Mouse (Mus musculus) hindbrain, embryonic 15.5 days (tissue): ENCODE data around the gene Ppdpf. TPM values are rescaled to one million over a fixed set of nuclear protein-coding genes. Genes with fewer than 3 reads are reported as not detected.

Experiments used
- ATAC-seq: fragments of 200-750 bp; cut with Nextera tagmentation; 2 replicates; pipeline ENCODE4 v1.8.0; 2017; ENCODE audit warnings: low read depth, moderate number of reproducible peaks, moderate TSS enrichment; ENCODE audit not compliant: low FRiP score
- H3K27ac ChIP-seq: fragments of 300-500 bp; sonication (generic); replicated peaks from 2 replicates; pipeline ENCODE4 v1.5.1; 2015; ENCODE audit warnings: mild to moderate bottlenecking, inconsistent platforms
- H3K27me3 ChIP-seq: fragments of 300-500 bp; sonication (generic); 2 replicates; pipeline ENCODE4 v1.6.1; 2015; ENCODE audit warnings: control low read depth, inconsistent platforms
- H3K36me3 ChIP-seq: fragments of 300-500 bp; sonication (generic); 2 replicates; pipeline ENCODE4 v1.6.1; 2015; ENCODE audit warnings: control low read depth, inconsistent platforms
- H3K4me1 ChIP-seq: fragments of 300-500 bp; sonication (generic); replicated peaks from 2 replicates; pipeline ENCODE4 v1.6.1; 2015; ENCODE audit warnings: control low read depth, inconsistent platforms
- H3K4me2 ChIP-seq: fragments of 300-500 bp; sonication (generic); 2 replicates; pipeline ENCODE4 v1.6.1; 2015; ENCODE audit warnings: moderate library complexity, mild to moderate bottlenecking, inconsistent platforms
- H3K4me3 ChIP-seq: fragments of 300-500 bp; sonication (generic); 2 replicates; pipeline ENCODE4 v1.5.1; 2015; ENCODE audit warnings: mild to moderate bottlenecking, inconsistent platforms
- H3K9ac ChIP-seq: fragments of 300-500 bp; sonication (generic); 2 replicates; pipeline ENCODE4 v1.6.1; 2015; ENCODE audit warnings: inconsistent platforms
- H3K9me3 ChIP-seq: fragments of 300-500 bp; sonication (generic); 2 replicates; pipeline ENCODE4 v1.6.1; 2016; ENCODE audit warnings: control low read depth, inconsistent platforms
- whole genome bisulfite sequencing: fragments of 180-500 bp; shearing (Covaris S2); methylation state at CpG from one replicate; pipeline ENCODE4 v1.1.7; 2015; 5-methylcytosine and 5-hydroxymethylcytosine counted together
- polyA plus RNA-seq: library from polyadenylated mRNA; unstranded; fragments of >200 nt; fragmentation: Nextera tagmentation; extraction: Ambion mirVana; gene quantifications from 2 replicates; pipeline ENCODE4 v1.2.1, GENCODE M21; 2015

The Ppdpf gene
- polyA plus RNA-seq, 1 experiment from 2014 or later = 410 TPM

- no peak within 1 kb of the TSS for H3K4me3 ChIP-seq
- H3K27ac ChIP-seq = no peak within 1 kb of the TSS
- no peak for ATAC-seq
- H3K4me2 ChIP-seq = no peak within 1 kb of the TSS
- no peaks in the 10 kb centered on the region for H3K36me3 ChIP-seq
- H3K9me3 ChIP-seq = no peaks in the 10 kb centered on the region
- 85% methylated on average over 3 of the region's 3 CpGs for whole genome bisulfite sequencing
- H3K27me3 ChIP-seq = no peaks in the 10 kb centered on the region
- no peak within 1 kb of the TSS for H3K9ac ChIP-seq
- no peaks in the 10 kb centered on the region for H3K4me1 ChIP-seq
Observed at GRCm38 (mm10) chr2:181202422-181202821, 15.4 kb downstream of the Ppdpf start, which contains the start of gene Ptk6. TSS of gene Ptk6 (minus strand) at chr2:181202789.

- H3K4me3 ChIP-seq = no peak overlapping the region
- H3K36me3 ChIP-seq = no peaks in the 10 kb centered on the region
- no peaks in the 10 kb centered on the region for H3K4me1 ChIP-seq
- 73% methylated on average over 6 of the region's 6 CpGs for WGBS
- no peaks in the 10 kb centered on the region for H3K9me3 ChIP-seq
- H3K9ac ChIP-seq = no peak overlapping the region
- no peak overlapping the region for H3K27ac ChIP-seq
- ATAC-seq = no peak
- no peak overlapping the region for H3K4me2 ChIP-seq
- no peaks in the 10 kb centered on the region for H3K27me3 ChIP-seq
Observed at GRCm38 (mm10) chr2:181202886-181203285, 15.8 kb downstream of the Ppdpf start.

- no peaks in the 10 kb centered on the region for H3K9me3 ChIP-seq
- no peak for ATAC-seq
- H3K27me3 ChIP-seq = 0 out of 2 replicates have a peak, but pooled peaks cover 3% of the 10 kb centered on the region
- WGBS = 93% methylated on average over 5 of the region's 5 CpGs
- no peak overlapping the region for H3K4me3 ChIP-seq
- no peaks in the 10 kb centered on the region for H3K4me1 ChIP-seq
- no peak overlapping the region for H3K9ac ChIP-seq
- no peaks in the 10 kb centered on the region for H3K36me3 ChIP-seq
- no peak overlapping the region for H3K27ac ChIP-seq
- no peak overlapping the region for H3K4me2 ChIP-seq
Observed at GRCm38 (mm10) chr2:181205678-181206077, 18.6 kb downstream of the Ppdpf start.

- Histone ChIP-seq H3K4me1 (no peaks in the 10 kb centered on the region), H3K9me3 (no peaks in the 10 kb centered on the region), H3K27me3 (peaks cover 4% of the 10 kb centered on the region; the same call in 1 of the 2 replicates), H3K27ac (no peak overlapping the region), H3K36me3 (no peaks in the 10 kb centered on the region), H3K9ac (no peak overlapping the region), H3K4me2 (no peak overlapping the region), H3K4me3 (no peak overlapping the region)
- no peak for ATAC-seq
- WGBS = 86% methylated on average over 9 of the region's 9 CpGs
Observed at GRCm38 (mm10) chr2:181206118-181206517, 19.1 kb downstream of the Ppdpf start.

GRCm38 (mm10) chr2:181212389-181213020 is 25.5 kb downstream of the Ppdpf start:
- no peaks in the 10 kb centered on the region for H3K36me3 ChIP-seq
- H3K9me3 ChIP-seq = no peaks in the 10 kb centered on the region
- peak overlapping the region; percentile 29 for H3K4me3 ChIP-seq
- peak overlapping the region; percentile 20; the same call in 1 of the 2 replicates for H3K9ac ChIP-seq
- ATAC-seq = no peak
- H3K4me2 ChIP-seq = peak overlapping the region; percentile 53
- peaks cover 36% of the 10 kb centered on the region for H3K27me3 ChIP-seq
- WGBS = 2% methylated on average over 34 of the region's 34 CpGs
- no peak overlapping the region for H3K27ac ChIP-seq
- H3K4me1 ChIP-seq = peaks cover 11% of the 10 kb centered on the region

- Histone ChIP-seq H3K9me3 (no peaks in the 10 kb centered on the region), H3K27ac (no peak within 1 kb of the TSS), H3K4me3 (peak within 1 kb of the TSS; percentile 29), H3K4me1 (peaks cover 11% of the 10 kb centered on the region), H3K27me3 (peaks cover 36% of the 10 kb centered on the region), H3K4me2 (peak within 1 kb of the TSS; percentile 53), H3K9ac (peak within 1 kb of the TSS; percentile 20; the same call in 1 of the 2 replicates), H3K36me3 (no peaks in the 10 kb centered on the region)
- ATAC-seq = no peak
- 2% methylated on average over 17 of the region's 17 CpGs for WGBS
Observed at GRCm38 (mm10) chr2:181213021-181213445, 26.0 kb downstream of the Ppdpf start, which contains the start of gene Srms. TSS of gene Srms (minus strand) at chr2:181213185.

GRCm38 (mm10) chr2:181216037-181216436 is 29.0 kb downstream of the Ppdpf start:
- H3K4me2 ChIP-seq = no peak overlapping the region
- 93% methylated on average over 6 of the region's 6 CpGs for WGBS
- H3K27me3 ChIP-seq = peaks cover 36% of the 10 kb centered on the region
- no peak overlapping the region for H3K9ac ChIP-seq
- H3K36me3 ChIP-seq = no peaks in the 10 kb centered on the region
- H3K27ac ChIP-seq = no peak overlapping the region
- no peaks in the 10 kb centered on the region for H3K9me3 ChIP-seq
- no peak overlapping the region for H3K4me3 ChIP-seq
- H3K4me1 ChIP-seq = peaks cover 25% of the 10 kb centered on the region
- ATAC-seq = no peak

GRCm38 (mm10) chr2:181218881-181219485 is 31.9 kb downstream of the Ppdpf start:
- no peak for ATAC-seq
- Histone ChIP-seq H3K4me2 (peak overlapping the region; percentile 62; the same call in 1 of the 2 replicates), H3K9me3 (no peaks in the 10 kb centered on the region), H3K4me3 (no peak overlapping the region), H3K27ac (no peak overlapping the region), H3K36me3 (no peaks in the 10 kb centered on the region), H3K9ac (no peak overlapping the region), H3K27me3 (peaks cover 7% of the 10 kb centered on the region; the same call in 1 of the 2 replicates), H3K4me1 (peaks cover 14% of the 10 kb centered on the region)
- 69% methylated on average over 5 of the region's 5 CpGs for WGBS

- H3K9me3 ChIP-seq = no peaks in the 10 kb centered on the region
- WGBS = 3% methylated on average over 25 of the region's 25 CpGs
- H3K36me3 ChIP-seq = no peaks in the 10 kb centered on the region
- peak within 1 kb of the TSS; percentile 62 for H3K4me2 ChIP-seq
- peak within 1 kb of the TSS; percentile 11; the same call in 1 of the 2 replicates for H3K9ac ChIP-seq
- H3K27me3 ChIP-seq = 0 out of 2 replicates have a peak, but pooled peaks cover 2% of the 10 kb centered on the region
- H3K27ac ChIP-seq = peak within 1 kb of the TSS; percentile 49
- H3K4me1 ChIP-seq = peaks cover 14% of the 10 kb centered on the region
- ATAC-seq = peak; percentile 88
- H3K4me3 ChIP-seq = peak within 1 kb of the TSS; percentile 29
Observed at GRCm38 (mm10) chr2:181219538-181220216, 32.6 kb downstream of the Ppdpf start, which contains the start of gene Fndc11. TSS of gene Fndc11 (plus strand) at chr2:181220013.

GRCm38 (mm10) chr2:181220361-181220760 is 33.3 kb downstream of the Ppdpf start:
- no peak for ATAC-seq
- H3K9ac ChIP-seq = no peak overlapping the region
- peak overlapping the region; percentile 62 for H3K4me2 ChIP-seq
- H3K4me1 ChIP-seq = peaks cover 14% of the 10 kb centered on the region
- H3K9me3 ChIP-seq = no peaks in the 10 kb centered on the region
- H3K4me3 ChIP-seq = peak overlapping the region; percentile 29; the same call in 1 of the 2 replicates
- H3K36me3 ChIP-seq = no peaks in the 10 kb centered on the region
- WGBS = 44% methylated on average over 2 of the region's 2 CpGs
- 0 out of 2 replicates have a peak, but pooled peaks cover 2% of the 10 kb centered on the region for H3K27me3 ChIP-seq
- no peak overlapping the region for H3K27ac ChIP-seq

- no peaks in the 10 kb centered on the region for H3K27me3 ChIP-seq
- no peak overlapping the region for H3K9ac ChIP-seq
- WGBS = 96% methylated on average over 2 of the region's 2 CpGs
- no peak overlapping the region for H3K4me2 ChIP-seq
- peaks cover 6% of the 10 kb centered on the region for H3K4me1 ChIP-seq
- ATAC-seq = no peak
- no peaks in the 10 kb centered on the region for H3K9me3 ChIP-seq
- no peaks in the 10 kb centered on the region for H3K36me3 ChIP-seq
- H3K27ac ChIP-seq = no peak overlapping the region
- H3K4me3 ChIP-seq = no peak overlapping the region
Observed at GRCm38 (mm10) chr2:181224994-181225393, 37.9 kb downstream of the Ppdpf start.

GRCm38 (mm10) chr2:181227122-181227521 is 40.1 kb downstream of the Ppdpf start:
- no peak for ATAC-seq
- Histone ChIP-seq H3K4me1 (no peaks in the 10 kb centered on the region), H3K27ac (no peak overlapping the region), H3K4me3 (no peak overlapping the region), H3K9ac (no peak overlapping the region), H3K9me3 (no peaks in the 10 kb centered on the region), H3K27me3 (no peaks in the 10 kb centered on the region), H3K36me3 (no peaks in the 10 kb centered on the region), H3K4me2 (no peak overlapping the region)
- 91% methylated on average over 3 of the region's 3 CpGs for WGBS
